Mouse (Mus musculus) C2C12 (cell line): ENCODE measurements around the gene Osbpl8.

Experiments used
- CEBPB ChIP-seq: IDR thresholded peaks from one replicate; pipeline ENCODE4 v1.6.1; 2011; ENCODE audit warnings: low read depth, mild to moderate bottlenecking, control low read depth, moderate library complexity
- CTCF ChIP-seq: IDR thresholded peaks from one replicate; pipeline ENCODE4 v1.5.1; 2011; ENCODE audit not compliant: control insufficient read depth, insufficient read depth, insufficient read length
- FOSL1 ChIP-seq: IDR thresholded peaks from one replicate; pipeline ENCODE4 v1.8.0; 2011; ENCODE audit warnings: mild to moderate bottlenecking, low read length; ENCODE audit not compliant: poor library complexity, insufficient read depth, severe bottlenecking
- MYOD1 ChIP-seq: IDR thresholded peaks from one replicate; pipeline ENCODE4 v1.6.1; 2011; ENCODE audit warnings: low read depth; ENCODE audit not compliant: control insufficient read depth, insufficient read length
- MYOG ChIP-seq: IDR thresholded peaks from one replicate; pipeline ENCODE4 v1.6.1; 2011; ENCODE audit not compliant: control insufficient read depth, insufficient read length; ENCODE audit errors: extremely low read depth
- USF1 ChIP-seq: IDR thresholded peaks from one replicate; pipeline ENCODE4 v1.6.1; 2011; ENCODE audit warnings: low read depth, mild to moderate bottlenecking, control low read depth, moderate library complexity

- TF ChIP-seq CTCF, result no peak
- TF ChIP-seq MYOG, result no peak
- TF ChIP-seq FOSL1, result no peak
- TF ChIP-seq CEBPB, result no peak
- TF ChIP-seq MYOD1, result no peak
- no peak for TF ChIP-seq USF1
Measured at GRCm38 (mm10) chr10:111177336-111177735, 12.8 kb downstream of the Osbpl8 start.
